Mouse (Mus musculus): ENCODE results near the gene Fbxo33.
"Not testable (repeated sequence)": the region's sequence is repeated elsewhere in the genome, so short reads cannot be mapped to it uniquely, and the experiment has no call there.

The Fbxo33 gene

DNA sequence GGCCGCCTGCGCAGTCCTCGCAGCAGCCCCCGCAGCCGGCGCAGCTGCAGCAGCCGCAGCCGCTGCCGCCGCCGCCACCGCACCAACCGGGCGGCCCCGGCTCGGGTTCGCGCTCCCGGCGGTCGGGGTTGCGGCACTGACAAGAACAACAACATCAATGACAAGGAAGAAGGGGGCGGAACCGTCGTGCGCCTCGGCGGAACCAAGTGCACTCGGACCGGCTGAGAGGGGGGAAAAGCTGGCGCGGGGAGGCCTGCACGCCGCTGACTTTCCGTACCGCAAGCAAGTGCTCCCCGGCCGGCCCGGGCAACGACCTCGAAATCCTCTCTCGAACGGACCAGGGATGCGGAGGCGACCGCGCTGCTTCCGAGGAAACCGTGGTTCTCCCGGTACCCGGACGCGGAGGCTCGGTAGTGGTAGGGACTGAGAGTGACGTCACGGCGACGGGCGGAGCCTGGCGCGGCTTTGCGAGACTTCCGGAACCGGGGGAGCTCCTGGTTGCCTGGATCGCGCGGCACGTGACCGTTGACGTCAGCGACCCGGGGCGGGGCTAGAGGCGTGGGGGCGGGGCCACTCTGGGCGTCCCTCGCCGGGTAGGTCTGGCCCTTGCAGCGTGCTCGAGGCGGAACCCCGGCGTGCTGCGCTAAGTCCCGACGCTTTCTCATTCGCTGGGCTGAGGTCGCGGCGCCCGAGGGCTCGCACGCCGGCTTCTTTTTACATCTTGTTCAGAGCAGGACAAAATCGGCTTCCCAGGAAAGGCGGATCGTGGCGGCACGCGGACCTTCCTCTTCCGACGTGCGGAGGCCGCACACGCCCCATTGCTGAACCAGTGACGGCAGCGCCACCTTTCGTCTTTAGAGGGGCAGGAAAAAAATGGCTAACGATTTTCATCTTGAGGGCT lies at the start of gene Fbxo33:
Fbxo33 (minus strand) TSS at position 401 of the 901 bp plus-strand sequence.
- DNase-seq (ENCODE audit: low spot score in 2 of 2): peak; percentile 97 to 99

DNA sequence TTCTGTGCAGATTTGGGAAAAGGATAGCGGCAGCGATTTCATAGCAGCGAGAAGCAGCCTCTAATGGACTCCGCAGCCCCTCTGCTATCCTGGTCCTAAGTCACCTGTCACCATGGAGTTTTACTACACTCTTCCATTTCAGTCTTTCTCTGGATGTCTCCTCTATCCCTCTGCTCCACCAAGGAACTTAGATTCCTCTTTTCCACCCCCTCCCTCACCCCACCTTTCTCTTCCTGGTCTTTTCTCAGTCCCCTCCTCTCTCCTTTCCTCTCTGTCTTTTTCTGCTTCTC lies 46.4 kb upstream of the Fbxo33 start:
- DNase-seq (ENCODE audit: low spot score in 2 of 2): no peak

DNA sequence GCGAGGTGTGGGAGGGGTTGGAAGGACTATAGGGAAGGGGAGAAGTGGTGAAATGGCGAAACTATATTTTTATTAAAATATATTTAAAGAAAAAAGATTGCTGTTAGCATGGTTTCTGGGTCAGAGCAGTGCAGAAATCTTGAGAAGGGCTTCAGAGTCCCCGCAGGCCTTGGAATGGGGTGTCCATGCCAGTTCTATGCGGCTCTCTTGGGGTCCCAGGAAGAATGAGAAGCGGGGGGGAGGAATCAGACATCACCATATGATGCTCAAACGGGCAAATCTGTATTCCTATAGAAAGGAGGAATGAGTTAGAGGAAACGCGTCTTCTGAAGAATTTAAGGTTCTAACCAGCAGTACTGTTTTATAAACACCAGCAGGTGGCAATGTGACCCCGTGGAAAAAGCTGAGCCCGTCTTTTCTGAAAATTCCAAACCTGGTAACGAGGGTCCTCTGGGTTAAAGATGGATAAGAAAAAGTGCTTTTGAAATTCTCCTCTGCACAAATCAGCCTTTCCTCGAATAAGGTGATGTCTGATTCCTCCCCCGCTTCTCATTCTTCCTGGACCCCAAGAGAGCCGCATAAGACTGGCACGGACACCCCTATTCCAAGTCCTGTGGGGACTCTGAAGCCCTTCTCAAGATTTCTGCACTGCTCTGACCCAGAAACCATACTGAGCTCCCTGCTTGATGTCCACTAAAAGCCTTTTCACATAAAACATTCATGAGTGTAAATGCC lies 45.8 kb upstream of the Fbxo33 start:
- DNase-seq (ENCODE audit: low spot score in 2 of 2): no peak

DNA sequence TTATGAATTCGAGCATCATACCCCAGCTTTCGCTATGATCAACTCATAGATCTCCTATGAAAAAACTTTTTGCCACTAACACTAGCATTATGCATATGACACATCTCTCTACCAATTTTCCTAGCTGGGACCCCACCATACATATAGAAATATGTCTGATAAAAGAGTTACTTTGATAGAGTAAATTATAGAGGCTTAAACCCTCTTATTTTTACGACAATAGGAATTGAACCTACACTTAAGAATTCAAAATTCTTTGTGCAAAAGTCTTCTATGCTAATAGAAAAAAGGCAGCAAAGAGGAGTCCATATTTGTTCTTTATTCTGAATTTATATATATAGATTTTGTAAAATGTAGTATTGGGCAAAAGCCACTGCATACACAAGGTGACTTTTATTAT lies 43.3 kb upstream of the Fbxo33 start:
- DNase-seq (ENCODE audit: low spot score in 2 of 2): no peak

DNA sequence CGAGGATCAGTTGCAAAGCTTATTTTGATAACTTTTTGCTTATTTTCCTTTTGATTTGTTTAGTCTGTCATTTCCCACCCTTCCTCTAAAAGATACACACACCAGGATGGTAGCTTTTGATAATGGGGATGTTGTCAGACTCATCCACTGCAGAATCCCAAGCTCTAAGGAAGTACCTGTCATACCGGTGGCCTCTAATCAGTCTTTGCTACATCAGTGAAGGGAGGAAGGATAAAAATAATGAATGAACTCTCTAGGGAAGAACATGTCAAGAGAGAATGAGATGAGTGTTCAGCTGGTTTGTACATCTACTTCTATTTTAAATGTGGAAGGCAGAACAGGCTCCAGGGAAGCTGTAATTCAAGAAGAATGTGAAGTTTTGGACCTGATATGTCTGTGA lies 41.3 kb upstream of the Fbxo33 start:
- DNase-seq (ENCODE audit: low spot score in 2 of 2): no peak

DNA sequence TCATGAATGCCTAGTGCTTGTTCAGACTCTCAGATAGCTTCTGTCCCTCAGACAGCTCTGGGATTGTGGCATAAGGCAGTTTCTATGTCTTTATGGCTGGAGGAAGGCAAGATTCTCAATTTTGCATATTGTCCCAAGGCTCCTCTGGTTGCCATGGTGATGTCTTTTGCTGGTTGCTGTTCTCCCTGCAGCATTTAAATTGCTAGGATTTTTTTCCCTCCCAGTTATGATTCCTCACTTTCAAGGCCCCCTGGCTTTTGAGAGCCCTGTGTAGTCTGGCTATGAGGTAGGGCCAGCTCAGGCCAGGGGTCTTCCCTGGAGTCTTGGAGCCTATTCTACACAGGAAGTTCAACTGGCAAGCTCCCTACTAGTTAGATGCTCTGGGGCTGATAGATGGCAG lies 40.8 kb upstream of the Fbxo33 start:
- no peak for DNase-seq (ENCODE audit: low spot score in 2 of 2)

DNA sequence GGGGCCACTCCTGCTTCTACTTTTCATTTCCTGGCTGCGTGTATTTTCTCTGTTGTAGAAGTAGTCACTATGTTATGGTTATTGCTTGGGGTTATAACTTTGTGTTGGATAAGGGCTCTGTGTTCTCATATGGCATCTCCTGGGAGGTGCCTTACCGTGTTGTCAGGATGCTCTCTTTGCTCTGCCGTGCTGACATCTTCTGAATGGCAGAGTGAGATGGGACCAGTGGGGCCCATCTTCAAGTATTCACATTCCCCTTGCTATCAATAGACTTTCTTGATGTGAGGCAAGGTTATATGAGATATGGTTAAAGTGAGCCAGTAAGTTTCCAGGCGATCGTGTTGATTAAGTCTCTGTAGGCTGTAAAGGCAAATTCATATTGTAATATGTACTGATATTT lies 39.5 kb upstream of the Fbxo33 start:
- DNase-seq (ENCODE audit: low spot score in 2 of 2): no peak

DNA sequence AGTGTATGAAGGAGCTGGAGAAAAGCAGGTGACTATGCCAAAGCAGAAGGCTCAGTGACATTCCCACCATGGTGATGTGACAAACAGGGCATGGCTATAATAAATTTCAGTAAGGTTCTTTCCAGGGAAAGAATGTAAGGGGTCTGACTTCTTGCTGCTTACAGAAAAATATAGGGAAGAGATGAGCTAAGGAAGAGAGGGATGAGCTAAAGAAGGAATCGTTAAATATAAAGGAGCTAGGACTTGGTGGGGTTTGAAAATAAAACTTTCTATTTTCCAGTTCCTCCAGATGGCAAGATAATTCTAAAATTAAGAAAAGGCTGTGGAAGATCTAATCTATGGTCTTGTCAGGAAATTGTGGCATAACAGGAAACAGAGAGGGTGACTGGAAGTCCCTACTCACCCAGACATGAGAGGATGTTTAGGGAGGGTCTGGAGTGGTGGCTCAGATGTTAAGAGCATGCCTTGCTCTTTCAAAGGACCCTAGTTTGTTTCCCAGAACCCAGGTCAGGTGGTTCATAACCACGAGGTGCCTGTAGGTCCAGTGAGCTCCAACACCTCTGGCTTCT lies 30.8 kb upstream of the Fbxo33 start:
- DNase-seq (ENCODE audit: low spot score in 2 of 2): no peak

DNA sequence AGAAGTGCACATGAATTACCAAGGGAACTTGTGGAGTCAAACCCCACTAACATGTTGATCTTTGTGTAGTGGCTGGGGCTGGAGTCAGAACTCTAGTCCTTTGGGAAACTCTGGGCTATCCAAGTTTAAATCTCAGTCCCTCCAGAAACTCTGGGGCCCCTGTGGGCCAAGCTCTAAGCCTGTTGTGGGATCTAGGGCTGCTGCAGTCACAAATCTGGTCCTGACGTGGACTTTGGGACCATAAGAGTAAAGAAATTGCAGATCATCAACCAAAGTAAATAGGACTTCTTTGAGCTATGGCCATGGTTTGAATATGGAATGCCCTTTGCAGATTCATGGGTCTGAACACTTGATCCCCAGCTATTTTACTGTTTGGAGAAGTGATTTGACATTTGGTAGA lies 29.4 kb upstream of the Fbxo33 start:
- DNase-seq (ENCODE audit: low spot score in 2 of 2): no peak

DNA sequence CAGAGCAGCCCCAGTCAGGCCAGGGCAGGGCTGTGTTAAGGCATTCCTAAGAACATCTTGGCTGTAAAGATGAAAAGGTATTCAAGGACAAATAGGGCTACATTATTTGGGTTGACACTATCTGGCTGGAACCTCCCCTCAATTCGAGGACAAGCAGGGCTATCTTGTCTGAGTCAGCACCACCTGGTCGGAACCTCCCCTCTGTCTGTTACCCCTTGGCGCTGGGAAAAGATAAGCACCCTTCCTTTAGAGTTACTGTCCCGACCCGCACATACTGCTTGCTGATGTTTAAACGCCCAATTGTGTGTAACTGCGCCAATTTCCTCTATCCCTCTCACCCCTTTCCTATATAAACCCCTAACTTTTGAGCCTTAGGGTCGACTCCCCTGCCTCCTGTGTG lies 21.5 kb upstream of the Fbxo33 start:
- DNase-seq (ENCODE audit: low spot score in 2 of 2): not testable (repeated sequence)

DNA sequence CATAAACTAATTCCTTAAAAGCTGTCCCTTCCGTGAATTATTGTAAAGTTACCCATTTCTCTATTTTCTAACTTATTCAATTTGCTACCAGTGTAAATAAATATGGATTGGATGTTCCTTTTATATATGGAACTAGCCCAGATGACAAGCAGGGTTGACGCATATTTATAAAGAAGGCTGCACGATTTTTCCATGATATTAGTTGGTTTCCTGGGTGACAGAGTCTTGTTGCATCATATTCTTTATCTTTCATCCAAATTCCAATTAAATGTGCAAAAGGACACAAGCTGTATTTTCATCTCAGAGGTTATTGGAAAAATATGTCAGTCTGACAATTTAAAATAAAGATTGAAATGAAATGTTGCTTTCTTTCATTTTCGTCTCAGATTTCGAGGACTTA lies 18.9 kb upstream of the Fbxo33 start:
- no peak for DNase-seq (ENCODE audit: low spot score in 2 of 2)

DNA sequence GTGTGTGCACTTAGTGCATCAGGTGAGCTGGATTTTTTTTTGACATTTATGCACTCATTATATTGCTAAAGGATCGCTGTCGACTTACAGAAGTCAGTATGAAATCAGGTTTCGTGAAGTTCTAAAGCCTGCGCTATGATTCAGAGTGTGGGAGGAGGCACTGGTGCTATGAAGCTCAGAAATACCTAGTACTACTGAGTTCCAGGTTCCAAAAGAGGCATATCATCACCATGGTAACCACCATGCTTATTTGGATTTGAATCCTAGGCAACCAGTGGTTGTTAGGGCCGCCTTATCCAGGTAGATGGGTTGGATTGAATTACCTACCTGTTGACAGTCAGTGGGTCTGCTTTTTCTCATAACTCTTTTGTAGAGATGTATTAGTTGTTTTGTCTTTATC lies 8.9 kb upstream of the Fbxo33 start:
- no peak for DNase-seq (ENCODE audit: low spot score in 2 of 2)

DNA sequence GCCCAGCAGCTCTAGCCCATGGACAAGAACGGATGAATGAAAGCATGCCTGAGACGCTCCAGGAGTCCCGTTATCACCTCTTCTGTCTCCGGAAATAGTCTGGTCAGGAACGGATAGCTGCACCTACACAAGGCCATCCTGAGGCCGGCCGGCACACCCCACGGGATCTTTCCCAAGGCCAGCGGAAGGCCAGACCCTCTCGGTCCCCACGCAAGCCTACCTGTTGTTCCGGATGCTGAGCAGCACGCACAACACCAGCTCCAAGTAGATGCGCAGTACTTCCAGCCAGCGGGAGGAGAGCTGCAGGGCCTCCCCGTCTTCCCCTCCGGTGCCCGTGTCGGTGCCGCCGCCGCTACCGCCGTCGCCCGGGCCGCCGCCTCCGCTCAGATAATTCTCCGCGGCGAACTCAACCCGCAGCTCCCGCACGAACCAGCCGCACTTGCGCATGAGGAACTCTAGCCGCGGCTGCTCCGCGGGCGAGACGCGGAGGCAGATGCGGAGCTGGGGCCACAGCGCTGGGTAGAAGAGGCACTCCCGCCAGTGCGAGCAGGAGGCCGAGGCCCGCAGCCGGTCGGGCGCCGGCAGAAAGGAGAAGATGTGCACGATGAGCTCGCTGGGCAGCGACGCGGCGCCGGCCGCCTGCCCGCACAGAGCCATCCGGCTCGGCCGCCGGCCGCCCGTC lies 744 bp downstream of the Fbxo33 start:
- DNase-seq (ENCODE audit: low spot score in 2 of 2): peak in 1 of 2 experiments; percentile 84

DNA sequence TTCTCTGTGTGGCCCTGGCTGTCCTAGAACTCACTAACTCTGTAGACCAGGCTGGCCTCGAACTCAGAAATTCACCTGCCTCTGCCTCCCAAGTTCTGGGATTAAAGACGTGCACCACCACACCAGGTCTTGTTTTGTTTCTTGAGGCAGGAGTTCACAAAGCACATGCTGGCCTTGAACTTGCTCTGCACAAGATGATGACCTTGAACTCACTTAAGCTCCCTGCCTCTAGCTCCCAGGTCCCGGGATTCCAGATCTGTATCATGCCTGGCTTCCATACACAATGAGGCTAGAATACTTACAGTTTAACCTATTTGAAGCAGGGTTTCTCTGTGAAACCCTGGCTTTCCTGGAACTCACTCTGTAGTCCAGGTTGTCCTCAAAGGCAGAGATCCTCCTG lies 2.2 kb downstream of the Fbxo33 start:
- no peak for DNase-seq (ENCODE audit: low spot score in 2 of 2)

DNA sequence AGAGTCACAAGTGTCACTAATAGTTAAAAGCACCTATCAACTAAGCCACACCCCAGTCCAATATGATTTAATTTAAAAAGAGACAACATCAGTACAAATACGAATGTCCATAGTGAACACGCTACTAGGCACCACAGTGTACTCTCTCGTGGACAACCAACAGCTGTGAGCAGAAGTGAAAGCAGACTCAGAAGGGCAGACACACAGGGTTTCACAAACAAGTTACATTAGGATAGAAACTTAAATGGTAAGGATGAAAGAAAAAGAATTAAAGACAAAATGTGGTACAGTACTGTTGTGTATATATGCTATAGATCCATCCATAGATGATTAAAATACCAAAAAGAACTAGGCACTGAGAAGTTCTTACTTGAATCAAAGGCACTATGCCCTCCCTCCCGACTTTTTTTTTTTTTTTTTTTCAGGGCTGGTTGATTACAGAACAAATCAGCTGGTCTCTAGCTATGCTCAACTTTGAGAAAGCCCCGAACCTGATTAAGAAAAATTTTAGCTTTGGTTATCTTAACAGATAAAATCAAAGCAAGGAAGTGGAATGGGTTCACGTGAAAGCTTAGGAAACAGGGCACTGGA lies 2.8 kb downstream of the Fbxo33 start:
- DNase-seq (ENCODE audit: low spot score in 2 of 2): no peak

DNA sequence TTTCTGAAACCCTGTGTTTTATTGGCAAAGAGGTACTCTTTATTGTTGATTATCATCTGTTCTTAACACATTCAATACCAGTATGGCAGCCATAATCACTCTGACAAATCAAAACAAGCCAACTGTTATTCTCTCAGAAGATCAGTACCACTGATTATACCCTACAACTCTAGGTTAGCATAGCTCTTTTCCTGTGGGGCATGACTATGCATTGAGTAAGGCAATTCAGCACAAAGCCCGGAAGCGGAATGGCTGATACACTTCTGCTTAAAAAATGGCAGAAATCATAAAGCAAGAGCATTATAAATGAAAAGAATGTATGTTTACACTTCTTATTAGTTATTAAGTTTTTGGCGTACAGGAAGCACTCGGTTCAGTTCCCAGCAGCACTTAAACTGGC lies 3.3 kb downstream of the Fbxo33 start:
- no peak for DNase-seq (ENCODE audit: low spot score in 2 of 2)

DNA sequence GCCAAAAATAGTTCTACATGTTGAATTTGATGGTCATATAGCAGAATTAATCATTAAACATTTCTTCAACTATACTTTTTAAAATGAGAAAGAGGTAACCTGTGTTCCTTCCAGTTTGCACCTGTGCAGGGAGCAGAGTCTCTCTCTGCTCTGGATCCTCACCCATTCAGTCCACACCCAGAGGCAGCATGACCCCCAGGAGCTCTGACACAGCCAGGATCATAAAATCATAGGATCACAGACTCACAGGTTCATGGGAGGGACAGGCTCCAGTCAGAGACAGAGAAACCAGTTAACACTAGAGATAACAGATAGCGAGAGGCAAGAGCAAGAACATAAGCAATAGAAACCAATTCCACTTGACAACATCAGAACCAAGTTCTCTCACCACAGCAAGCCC lies 11.7 kb downstream of the Fbxo33 start:
- DNase-seq (ENCODE audit: low spot score in 2 of 2): no peak

DNA sequence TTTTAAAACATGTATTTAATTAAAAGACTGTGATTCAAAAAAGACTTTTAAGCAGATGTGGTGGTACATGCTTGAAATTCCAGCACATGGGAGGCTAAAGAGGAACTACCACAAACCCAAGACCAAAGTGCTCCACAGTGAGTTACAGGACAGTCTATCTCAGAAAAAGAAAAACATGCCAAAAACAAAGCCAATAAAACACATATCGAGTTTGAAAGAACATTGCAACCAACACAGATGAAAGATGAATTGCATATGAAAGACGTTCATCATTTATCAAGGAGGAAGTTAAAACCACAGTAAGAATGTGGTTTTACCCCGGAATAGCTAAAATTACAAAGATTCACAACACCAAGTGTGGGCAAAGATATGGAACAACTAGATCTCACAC lies 12.5 kb downstream of the Fbxo33 start:
- no peak for DNase-seq (ENCODE audit: low spot score in 2 of 2)

DNA sequence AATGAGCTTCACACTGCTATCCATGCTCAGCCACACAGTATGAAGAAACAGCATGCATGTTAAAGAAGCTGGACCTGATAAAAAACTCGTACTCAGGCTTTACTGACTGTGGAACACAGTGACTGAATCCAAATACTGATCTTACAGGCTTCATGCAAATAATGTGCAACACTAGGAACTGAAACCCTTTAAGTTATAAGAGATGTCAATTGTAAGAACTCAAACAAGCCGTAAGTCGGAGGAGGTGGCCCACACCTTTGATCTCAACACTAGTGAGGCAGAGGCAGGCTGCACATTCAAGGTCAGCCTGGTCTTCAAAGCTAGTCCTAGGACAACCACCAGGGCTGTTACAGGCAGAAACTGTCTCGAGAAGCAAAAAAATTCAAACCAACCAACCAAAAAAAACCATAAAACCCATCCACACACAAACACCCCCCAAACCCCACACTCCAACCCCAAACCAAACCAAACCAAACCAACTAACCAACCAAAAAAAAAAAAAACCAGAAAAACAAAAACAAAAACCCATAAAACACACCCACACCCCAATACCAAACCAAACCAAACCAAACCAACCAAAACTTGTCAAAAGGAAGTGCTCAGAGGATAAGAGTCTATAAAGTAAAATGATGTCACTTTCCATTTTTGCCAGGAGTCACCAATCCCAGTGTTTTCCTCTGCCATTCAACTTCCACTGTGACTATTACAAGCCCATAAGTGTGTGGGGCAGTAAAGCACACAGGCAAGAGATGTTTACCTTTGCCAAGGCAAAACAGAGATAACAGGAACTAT lies 13.1 kb downstream of the Fbxo33 start:
- DNase-seq (ENCODE audit: low spot score in 2 of 2): no peak

DNA sequence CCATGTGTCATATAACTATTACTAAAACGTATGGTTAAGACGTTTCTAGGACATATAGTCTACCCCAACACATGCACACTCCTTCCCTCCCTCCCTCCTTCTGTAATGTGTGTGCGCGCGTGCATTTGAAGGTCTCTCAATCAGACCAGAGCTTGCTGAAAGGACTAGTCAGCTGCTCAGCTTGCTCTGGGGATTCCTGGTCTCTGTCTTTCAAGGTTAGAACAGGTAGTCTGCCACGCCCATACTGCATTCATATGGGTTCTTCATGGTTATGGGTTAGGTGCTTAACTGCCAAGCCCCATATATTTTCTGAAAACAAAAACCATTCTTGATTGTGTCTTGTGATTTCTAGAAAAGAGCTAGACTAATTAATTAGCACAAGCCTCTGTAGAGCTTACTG lies 14.0 kb downstream of the Fbxo33 start:
- DNase-seq (ENCODE audit: low spot score in 2 of 2): no peak

DNA sequence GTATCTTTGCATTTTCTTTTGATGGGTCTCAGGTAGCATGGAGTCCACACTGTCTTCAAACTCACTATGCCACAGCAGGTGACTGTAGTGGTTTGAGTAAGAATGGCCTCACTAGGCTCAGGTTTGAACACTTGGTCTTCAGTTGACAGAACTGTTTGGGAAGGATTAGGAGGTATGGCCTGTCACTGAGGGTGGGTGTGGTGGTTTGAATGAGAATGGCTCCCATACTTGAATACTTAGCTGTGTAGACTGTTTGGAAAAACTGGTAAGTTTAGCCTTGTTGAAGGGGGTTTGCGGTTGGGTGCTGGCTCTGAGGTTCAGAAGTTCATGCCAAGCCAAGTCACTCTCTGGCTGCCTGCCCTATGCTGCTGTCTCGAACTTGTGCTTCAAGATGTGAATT lies 20.2 kb downstream of the Fbxo33 start:
- DNase-seq (ENCODE audit: low spot score in 2 of 2): no peak
